Mouse (Mus musculus): Measurements from ENCODE around the gene Zfp119b. TPM values are rescaled to one million over a fixed set of nuclear protein-coding genes. Genes with fewer than 3 reads are reported as not detected.
A peak's percentile ranks its signal among the peaks of the same experiment; 100 is the strongest.
"Not testable (repeated sequence)": the region's sequence is repeated elsewhere in the genome, so short reads cannot be mapped to it uniquely, and the experiment has no call there.

The Zfp119b gene
- polyA plus RNA-seq, 1 experiment from 2014 or later, result 4.4 TPM

DNA sequence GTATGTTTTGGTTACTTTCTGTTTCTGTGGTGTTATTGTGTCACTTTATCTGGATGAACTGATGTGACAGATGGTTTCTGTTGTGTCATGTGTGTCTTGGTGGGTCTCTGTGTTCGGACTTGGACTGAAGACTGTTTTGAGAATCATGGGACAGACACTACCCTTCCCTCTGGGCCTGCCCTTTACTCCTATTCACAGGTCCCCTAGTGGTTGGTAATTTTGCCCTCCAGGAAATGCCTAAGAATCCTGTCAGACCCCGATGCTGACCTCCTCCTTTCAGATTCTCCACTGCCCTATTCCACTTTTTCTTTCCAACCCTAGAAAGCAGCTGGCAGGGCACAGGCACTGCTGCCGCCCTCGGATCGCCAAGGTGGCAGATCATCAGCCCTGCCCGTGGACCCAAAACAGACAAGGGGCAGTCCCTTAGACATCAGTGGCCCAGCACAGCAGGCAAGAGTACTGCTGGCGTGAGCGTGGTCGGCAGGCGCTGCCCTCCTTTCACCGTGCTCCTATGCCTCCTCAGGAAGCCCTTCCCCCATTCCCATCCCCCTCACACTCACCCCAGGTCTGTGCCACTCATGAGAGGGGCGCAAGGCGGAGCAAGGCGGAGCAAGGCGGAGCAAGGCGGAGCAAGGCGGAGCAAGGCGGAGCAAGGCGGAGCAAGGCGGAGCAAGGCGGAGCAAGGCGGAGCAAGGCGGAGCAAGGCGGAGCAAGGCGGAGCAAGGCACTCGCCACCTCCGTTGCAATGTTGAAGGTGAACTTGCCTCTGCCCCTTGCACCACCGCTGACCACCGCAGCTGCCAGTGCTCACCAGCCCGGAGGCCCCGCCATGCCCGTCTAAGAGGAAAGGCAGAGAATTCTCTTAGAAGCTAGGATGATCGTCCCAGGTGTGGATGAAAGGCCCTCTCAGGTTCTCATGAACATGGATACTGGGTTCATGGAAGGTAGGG lies 17.5 kb downstream of the Zfp119b start:
- Histone ChIP-seq H3K27ac (ENCODE audit: low read depth) (peak overlapping the region; percentile 77), H3K4me3 (ENCODE audit: low read depth, low read length) (peak overlapping the region; percentile 62), H3K4me1 (ENCODE audit: insufficient read depth) (peaks cover 14% of the 10 kb centered on the region), H3K9ac (replicated peaks) (peak overlapping the region; percentile 73), H3K4me2 (ENCODE audit: low read depth, low read length) (peak overlapping the region; percentile 76), H3K27me3 (ENCODE audit: insufficient read depth, low read length) (no peaks in the 10 kb centered on the region), H3K9me3 (ENCODE audit: low read length) (peaks cover 4% of the 10 kb centered on the region; the same call in 1 of the 2 replicates), H3K36me3 (replicated peaks; ENCODE audit: insufficient read depth, low read length) (0 out of 2 replicates have a peak, but pooled peaks cover 2% of the 10 kb centered on the region)
- DNase-seq, result peak; percentile 70
- TF ChIP-seq EP300 (IDR thresholded peaks at IDR 0.05; ENCODE audit: low read depth) (no peak), CTCF (IDR thresholded peaks at IDR 0.05; ENCODE audit: low read depth) (peak; percentile 47)
- ATAC-seq, result peak; percentile 79
- 2% methylated on average over 23 of the region's 33 CpGs for WGBS (ENCODE audit: insufficient replicate concordance)

DNA sequence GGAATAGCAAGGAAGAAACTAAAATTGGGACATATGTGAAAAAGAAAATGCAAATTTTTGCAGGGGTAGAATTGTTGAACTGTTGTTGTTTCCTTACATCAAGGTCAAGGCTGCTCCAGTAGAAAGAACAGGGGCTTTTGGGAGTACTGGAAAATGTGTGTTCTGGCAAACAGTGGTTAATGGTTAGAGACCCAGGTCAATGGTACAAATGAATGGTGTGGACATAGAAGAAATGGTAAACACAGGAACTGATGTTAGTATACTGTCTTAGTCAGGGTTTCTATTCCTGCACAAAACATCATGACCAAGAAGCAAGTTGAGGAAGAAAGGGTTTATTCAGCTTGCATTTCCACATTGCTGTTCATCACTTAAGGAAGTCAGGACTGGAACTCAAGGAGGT lies 42.6 kb downstream of the Zfp119b start:
- no peak for TF ChIP-seq EP300 (IDR thresholded peaks at IDR 0.05; ENCODE audit: low read depth)
- no peak for TF ChIP-seq CTCF (IDR thresholded peaks at IDR 0.05; ENCODE audit: low read depth)
- H3K4me1 ChIP-seq (ENCODE audit: insufficient read depth), result peaks cover 4% of the 10 kb centered on the region; the same call in 1 of the 2 replicates
- H3K9ac ChIP-seq (replicated peaks), result no peak overlapping the region
- no peak overlapping the region for H3K4me3 ChIP-seq (ENCODE audit: low read depth, low read length)
- 0 out of 2 replicates have a peak overlapping the region, but pooled peaks have one; percentile 32 for H3K27ac ChIP-seq (ENCODE audit: low read depth)
- no peaks in the 10 kb centered on the region for H3K9me3 ChIP-seq (ENCODE audit: low read length)
- DNase-seq (no peak), ATAC-seq (peak; percentile 80)
- H3K4me2 ChIP-seq (ENCODE audit: low read depth, low read length), result no peak overlapping the region
- no peaks in the 10 kb centered on the region for H3K36me3 ChIP-seq (replicated peaks; ENCODE audit: insufficient read depth, low read length)
- H3K27me3 ChIP-seq (ENCODE audit: insufficient read depth, low read length), result no peaks in the 10 kb centered on the region

GRCm38 (mm10) chr17:55904131-55904530 lies 45.2 kb downstream of the Zfp119b start:
- Histone ChIP-seq H3K27ac (ENCODE audit: low read depth) (peak overlapping the region; percentile 55), H3K4me2 (ENCODE audit: low read depth, low read length) (peak overlapping the region; percentile 22; the same call in 1 of the 2 replicates), H3K4me3 (ENCODE audit: low read depth, low read length) (no peak overlapping the region), H3K9me3 (ENCODE audit: low read length) (no peaks in the 10 kb centered on the region), H3K36me3 (replicated peaks; ENCODE audit: insufficient read depth, low read length) (no peaks in the 10 kb centered on the region), H3K9ac (replicated peaks) (no peak overlapping the region), H3K4me1 (ENCODE audit: insufficient read depth) (peaks cover 4% of the 10 kb centered on the region; the same call in 1 of the 2 replicates), H3K27me3 (ENCODE audit: insufficient read depth, low read length) (no peaks in the 10 kb centered on the region)
- WGBS (ENCODE audit: insufficient replicate concordance), result 53% methylated on average over 6 of the region's 6 CpGs
- ATAC-seq (peak; percentile 60), DNase-seq (no peak)
- no peak for TF ChIP-seq CTCF (IDR thresholded peaks at IDR 0.05; ENCODE audit: low read depth)
- TF ChIP-seq EP300 (IDR thresholded peaks at IDR 0.05; ENCODE audit: low read depth), result no peak

DNA sequence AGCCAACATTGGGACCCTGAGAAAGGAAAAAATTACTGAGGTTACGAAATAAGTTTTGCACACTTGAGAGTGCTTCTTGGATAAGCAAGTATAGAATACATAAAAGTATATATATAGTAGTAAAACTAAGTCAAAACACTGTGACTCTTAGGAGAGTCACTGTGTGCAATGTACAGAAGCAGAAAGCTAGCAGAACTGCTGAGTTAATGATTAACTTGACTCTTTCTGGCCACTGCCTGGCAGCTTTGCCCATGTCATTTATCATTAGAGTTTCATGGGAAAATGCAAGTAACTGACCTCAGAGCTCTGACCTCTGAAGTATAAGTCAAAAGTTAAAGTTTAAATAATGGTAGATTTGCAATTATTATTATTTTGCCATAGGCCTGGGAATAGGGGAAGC lies 45.6 kb downstream of the Zfp119b start:
- Histone ChIP-seq H3K4me2 (ENCODE audit: low read depth, low read length) (no peak overlapping the region), H3K27ac (ENCODE audit: low read depth) (peak overlapping the region; percentile 55), H3K27me3 (ENCODE audit: insufficient read depth, low read length) (no peaks in the 10 kb centered on the region), H3K9ac (replicated peaks) (no peak overlapping the region), H3K4me1 (ENCODE audit: insufficient read depth) (peaks cover 4% of the 10 kb centered on the region; the same call in 1 of the 2 replicates), H3K4me3 (ENCODE audit: low read depth, low read length) (no peak overlapping the region), H3K36me3 (replicated peaks; ENCODE audit: insufficient read depth, low read length) (no peaks in the 10 kb centered on the region), H3K9me3 (ENCODE audit: low read length) (no peaks in the 10 kb centered on the region)
- peak; percentile 69 for ATAC-seq
- WGBS (ENCODE audit: insufficient replicate concordance), result 58% methylated on average over 1 of the region's 1 CpGs
- TF ChIP-seq CTCF (IDR thresholded peaks at IDR 0.05; ENCODE audit: low read depth) (no peak), EP300 (IDR thresholded peaks at IDR 0.05; ENCODE audit: low read depth) (no peak)
- no peak for DNase-seq

DNA sequence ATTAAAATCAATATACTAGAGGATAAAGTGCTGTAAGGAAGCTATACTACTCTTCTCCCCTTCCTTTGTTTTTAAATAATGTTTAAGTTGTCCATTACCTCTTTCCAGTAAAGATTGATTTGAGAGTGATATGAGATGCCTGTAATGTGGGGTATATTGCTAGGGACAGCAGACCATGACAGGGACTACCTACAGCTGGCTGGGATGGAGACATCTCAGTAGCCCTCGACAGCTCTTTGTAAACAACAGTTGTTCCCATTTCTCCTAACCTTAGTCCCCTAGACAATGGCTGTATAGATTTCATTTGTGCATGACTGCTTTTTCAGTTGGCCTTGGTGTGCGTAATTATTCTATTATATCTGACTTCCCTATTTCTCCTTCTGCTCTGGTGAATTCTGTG lies 46.2 kb downstream of the Zfp119b start:
- H3K4me1 ChIP-seq (ENCODE audit: insufficient read depth), result peaks cover 4% of the 10 kb centered on the region; the same call in 1 of the 2 replicates
- H3K9me3 ChIP-seq (ENCODE audit: low read length), result no peaks in the 10 kb centered on the region
- 42% methylated on average over 2 of the region's 2 CpGs for WGBS (ENCODE audit: insufficient replicate concordance)
- no peaks in the 10 kb centered on the region for H3K36me3 ChIP-seq (replicated peaks; ENCODE audit: insufficient read depth, low read length)
- no peak overlapping the region for H3K4me3 ChIP-seq (ENCODE audit: low read depth, low read length)
- H3K4me2 ChIP-seq (ENCODE audit: low read depth, low read length), result no peak overlapping the region
- TF ChIP-seq CTCF (IDR thresholded peaks at IDR 0.05; ENCODE audit: low read depth), result no peak
- no peak for TF ChIP-seq EP300 (IDR thresholded peaks at IDR 0.05; ENCODE audit: low read depth)
- ATAC-seq, result no peak
- H3K9ac ChIP-seq (replicated peaks), result no peak overlapping the region
- no peaks in the 10 kb centered on the region for H3K27me3 ChIP-seq (ENCODE audit: insufficient read depth, low read length)
- no peak overlapping the region; the same call in 1 of the 2 replicates for H3K27ac ChIP-seq (ENCODE audit: low read depth)
- DNase-seq, result no peak

DNA sequence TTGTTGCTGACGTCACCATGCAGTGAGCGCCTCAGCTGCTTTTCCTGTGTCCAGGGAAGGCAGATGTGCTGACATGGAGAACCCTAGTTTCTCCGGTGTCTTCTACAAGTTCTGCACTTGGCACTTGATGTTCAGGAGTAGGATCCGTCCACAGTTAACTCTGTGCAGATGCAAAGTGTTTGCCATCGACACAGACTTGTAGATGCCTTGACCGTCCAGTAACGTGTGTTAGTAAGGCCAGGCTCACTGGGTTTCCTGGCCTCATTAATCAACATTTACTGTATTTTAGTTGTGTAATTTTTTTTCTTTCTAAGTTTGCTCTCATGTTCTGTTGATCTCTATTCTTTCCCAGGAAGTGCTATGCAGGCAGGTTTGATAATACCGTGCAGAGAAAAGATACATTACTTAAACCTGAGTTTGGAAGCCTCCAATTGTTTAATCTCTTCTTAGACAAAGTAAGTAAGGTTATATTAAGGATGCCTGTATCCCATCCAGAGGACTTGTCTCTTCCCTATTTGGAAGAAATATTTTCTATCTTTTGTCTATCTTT lies 56.8 kb downstream of the Zfp119b start:
- Histone ChIP-seq H3K4me2 (ENCODE audit: low read depth, low read length) (peak overlapping the region; percentile 66), H3K4me3 (ENCODE audit: low read depth, low read length) (peak overlapping the region; percentile 60), H3K9ac (replicated peaks) (peak overlapping the region; percentile 75; the same call in 1 of the 2 replicates), H3K27ac (ENCODE audit: low read depth) (peak overlapping the region; percentile 90)
- H3K4me1 ChIP-seq (ENCODE audit: insufficient read depth); H3K9me3 ChIP-seq (ENCODE audit: low read length); H3K27me3 ChIP-seq (ENCODE audit: insufficient read depth, low read length); DNase-seq; ATAC-seq; H3K36me3 ChIP-seq (replicated peaks; ENCODE audit: insufficient read depth, low read length): not testable (repeated sequence)
- 6% methylated on average over 6 of the region's 8 CpGs for WGBS (ENCODE audit: insufficient replicate concordance)

Other genes with a start within 250 kb of the Zfp119b start
- gene Pot1b, start 236.9 kb downstream of the Zfp119b start, polyA plus RNA-seq (2015; fragmentation: Nextera tagmentation; extraction: Ambion mirVana), result 2.1 and 3.1 TPM in 2 replicates
- 3.1 and 3.3 TPM in 2 replicates for gene Adgre4, start 199.5 kb downstream of the Zfp119b start, polyA plus RNA-seq (2015; fragmentation: Nextera tagmentation; extraction: Ambion mirVana)
- 3.0 and 4.5 TPM in 2 replicates for gene Zfp119a, start 70.6 kb downstream of the Zfp119b start, polyA plus RNA-seq (2015; fragmentation: Nextera tagmentation; extraction: Ambion mirVana)
- gene Zfp959, start 57.4 kb downstream of the Zfp119b start, polyA plus RNA-seq (2015; fragmentation: Nextera tagmentation; extraction: Ambion mirVana), result 4.9 and 5.5 TPM in 2 replicates
- gene Ebi3, start 3.1 kb upstream of the Zfp119b start, polyA plus RNA-seq (2015; fragmentation: Nextera tagmentation; extraction: Ambion mirVana), result 10.0 and 10.5 TPM in 2 replicates
- gene Yju2, start 9.6 kb upstream of the Zfp119b start, polyA plus RNA-seq (2015; fragmentation: Nextera tagmentation; extraction: Ambion mirVana), result 6.3 and 7.1 TPM in 2 replicates
- gene Shd, start 21.0 kb upstream of the Zfp119b start, polyA plus RNA-seq (2015; fragmentation: Nextera tagmentation; extraction: Ambion mirVana), result 0.26 and 0.34 TPM in 2 replicates
- not detected in 2 replicates for gene Fsd1, start 37.0 kb upstream of the Zfp119b start, polyA plus RNA-seq (2015; fragmentation: Nextera tagmentation; extraction: Ambion mirVana)
- 14.3 and 16.8 TPM in 2 replicates for gene Stap2, start 56.1 kb upstream of the Zfp119b start, polyA plus RNA-seq (2015; fragmentation: Nextera tagmentation; extraction: Ambion mirVana)
- 17.5 and 23.9 TPM in 2 replicates for gene Mpnd, start 56.2 kb upstream of the Zfp119b start, polyA plus RNA-seq (2015; fragmentation: Nextera tagmentation; extraction: Ambion mirVana)
- 35.9 and 37.1 TPM in 2 replicates for gene Sh3gl1, start 87.1 kb upstream of the Zfp119b start, polyA plus RNA-seq (2015; fragmentation: Nextera tagmentation; extraction: Ambion mirVana)
- gene Chaf1a, start 90.9 kb upstream of the Zfp119b start, polyA plus RNA-seq (2015; fragmentation: Nextera tagmentation; extraction: Ambion mirVana), result 4.9 and 6.5 TPM in 2 replicates
- gene Ubxn6, start 125.5 kb upstream of the Zfp119b start, polyA plus RNA-seq (2015; fragmentation: Nextera tagmentation; extraction: Ambion mirVana), result 19.1 and 20.5 TPM in 2 replicates
- gene Hdgfl2, start 130.1 kb upstream of the Zfp119b start, polyA plus RNA-seq (2015; fragmentation: Nextera tagmentation; extraction: Ambion mirVana), result 24.8 and 27.7 TPM in 2 replicates
- 0.12 and 0.24 TPM in 2 replicates for gene Plin4, start 160.3 kb upstream of the Zfp119b start, polyA plus RNA-seq (2015; fragmentation: Nextera tagmentation; extraction: Ambion mirVana)
- 57.3 and 58.4 TPM in 2 replicates for gene Plin5, start 168.1 kb upstream of the Zfp119b start, polyA plus RNA-seq (2015; fragmentation: Nextera tagmentation; extraction: Ambion mirVana)
- gene Lrg1, start 172.5 kb upstream of the Zfp119b start, polyA plus RNA-seq (2015; fragmentation: Nextera tagmentation; extraction: Ambion mirVana), result 256 and 269 TPM in 2 replicates
- gene Sema6b, start 190.8 kb upstream of the Zfp119b start, polyA plus RNA-seq (2015; fragmentation: Nextera tagmentation; extraction: Ambion mirVana), result 0.56 and 0.62 TPM in 2 replicates
- 2.8 and 3.3 TPM in 2 replicates for gene Tnfaip8l1, start 213.0 kb upstream of the Zfp119b start, polyA plus RNA-seq (2015; fragmentation: Nextera tagmentation; extraction: Ambion mirVana)
- gene Mydgf, start 234.4 kb upstream of the Zfp119b start, polyA plus RNA-seq (2015; fragmentation: Nextera tagmentation; extraction: Ambion mirVana), result 45.8 and 49.8 TPM in 2 replicates